Mouse (Mus musculus) heart, embryonic 11.5 days (tissue): ENCODE data around the gene Prep. TPM values are rescaled to one million over a fixed set of nuclear protein-coding genes. Genes with fewer than 3 reads are reported as not detected.

Experiments
- ATAC-seq: fragments of 200-750 bp; cut with Nextera tagmentation; replicated peaks from 2 replicates; pipeline ENCODE4 v1.8.0; 2017; ENCODE audit warnings: moderate library complexity; ENCODE audit not compliant: insufficient number of reproducible peaks, low FRiP score, low TSS enrichment
- H3K27ac ChIP-seq: fragments of 300-500 bp; sonication (generic); 2 replicates; pipeline ENCODE4 v1.5.1; 2014; ENCODE audit warnings: mild to moderate bottlenecking, low read depth, low read length
- H3K27me3 ChIP-seq: fragments of 300-500 bp; sonication (generic); 2 replicates; pipeline ENCODE4 v1.6.1; 2014; ENCODE audit warnings: mild to moderate bottlenecking, low read length, mixed read lengths; ENCODE audit not compliant: control insufficient read depth, insufficient read depth
- H3K36me3 ChIP-seq: fragments of 300-500 bp; sonication (generic); 2 replicates; pipeline ENCODE4 v1.6.1; 2014; ENCODE audit warnings: mild to moderate bottlenecking, low read length, moderate library complexity, mixed read lengths; ENCODE audit not compliant: control insufficient read depth, insufficient read depth
- H3K4me1 ChIP-seq: fragments of 300-500 bp; sonication (generic); 2 replicates; pipeline ENCODE4 v1.6.1; 2014; ENCODE audit warnings: low read length; ENCODE audit not compliant: control insufficient read depth, insufficient read depth
- H3K4me2 ChIP-seq: fragments of 300-500 bp; sonication (generic); 2 replicates; pipeline ENCODE4 v1.6.1; 2014; ENCODE audit warnings: mild to moderate bottlenecking, moderate library complexity
- H3K4me3 ChIP-seq: fragments of 300-500 bp; sonication (generic); 2 replicates; pipeline ENCODE4 v1.5.1; 2014; ENCODE audit warnings: low read depth, low read length
- H3K9ac ChIP-seq: fragments of 300-500 bp; sonication (generic); 2 replicates; pipeline ENCODE4 v1.6.1; 2014; ENCODE audit warnings: mild to moderate bottlenecking, low read depth, low read length, moderate library complexity
- H3K9me3 ChIP-seq: fragments of 300-500 bp; sonication (generic); replicated peaks from 2 replicates; pipeline ENCODE4 v1.6.1; 2016; ENCODE audit warnings: low read length; ENCODE audit not compliant: control insufficient read depth
- WGBS: fragments of 180-500 bp; shearing (Covaris S2); extraction: QIAGEN DNeasy Blood & Tissue Kit; methylation state at CpG from one replicate; pipeline ENCODE4 v1.1.7; 2014; ENCODE audit not compliant: insufficient replicate concordance; 5-methylcytosine and 5-hydroxymethylcytosine counted together
- polyA plus RNA-seq: library from polyadenylated mRNA; unstranded; fragments of >200 nt; fragmentation: Nextera tagmentation; extraction: Ambion mirVana; gene quantifications from 2 replicates; pipeline ENCODE4 v1.2.1, GENCODE M21; 2014

Gene Prep
- polyA plus RNA-seq, 1 experiment from 2014 or later: 18.9 TPM

- no peak overlapping the region for H3K4me2 ChIP-seq
- H3K27me3 ChIP-seq: no peaks in the 10 kb centered on the region
- 82% methylated on average over 2 of the region's 2 CpGs for WGBS
- H3K9ac ChIP-seq: no peak overlapping the region
- H3K27ac ChIP-seq: no peak overlapping the region
- no peak overlapping the region for H3K4me3 ChIP-seq
- H3K36me3 ChIP-seq: peaks cover 8% of the 10 kb centered on the region
- peaks cover 6% of the 10 kb centered on the region for H3K4me1 ChIP-seq
- no peaks in the 10 kb centered on the region for H3K9me3 ChIP-seq
- no peak for ATAC-seq
These were observed 31.7 kb downstream of the Prep start for GRCm38 (mm10) chr10:45098751-45099150.

GRCm38 (mm10) chr10:45100473-45100872 is 33.5 kb downstream of the Prep start:
- Histone ChIP-seq H3K4me2 (no peak overlapping the region), H3K9me3 (no peaks in the 10 kb centered on the region), H3K4me1 (peaks cover 14% of the 10 kb centered on the region), H3K4me3 (no peak overlapping the region), H3K9ac (no peak overlapping the region), H3K36me3 (peaks cover 8% of the 10 kb centered on the region), H3K27ac (no peak overlapping the region), H3K27me3 (no peaks in the 10 kb centered on the region)
- ATAC-seq: no peak
- WGBS: 68% methylated on average over 11 of the region's 11 CpGs

- 52% methylated on average over 11 of the region's 11 CpGs for WGBS
- no peak for ATAC-seq
- Histone ChIP-seq H3K9ac (no peak overlapping the region), H3K9me3 (no peaks in the 10 kb centered on the region), H3K27me3 (no peaks in the 10 kb centered on the region), H3K4me2 (no peak overlapping the region), H3K27ac (peak overlapping the region; percentile 82; the same call in 1 of the 2 replicates), H3K36me3 (0 out of 2 replicates have a peak, but pooled peaks cover 3% of the 10 kb centered on the region), H3K4me1 (peaks cover 14% of the 10 kb centered on the region), H3K4me3 (no peak overlapping the region)
These were observed 36.2 kb downstream of the Prep start for GRCm38 (mm10) chr10:45103184-45103583.

- Histone ChIP-seq H3K9ac (no peak overlapping the region), H3K36me3 (0 out of 2 replicates have a peak, but pooled peaks cover 1% of the 10 kb centered on the region), H3K4me2 (peak overlapping the region; percentile 12), H3K4me3 (no peak overlapping the region), H3K27me3 (no peaks in the 10 kb centered on the region), H3K4me1 (peaks cover 14% of the 10 kb centered on the region), H3K27ac (peak overlapping the region; percentile 82), H3K9me3 (no peaks in the 10 kb centered on the region)
- WGBS: 42% methylated on average over 7 of the region's 7 CpGs
- 0 out of 2 replicates have a peak, but pooled peaks have one; percentile 55 for ATAC-seq
These were observed 37.1 kb downstream of the Prep start for GRCm38 (mm10) chr10:45104098-45104497.

GRCm38 (mm10) chr10:45104535-45105079 is 37.6 kb downstream of the Prep start:
- H3K9me3 ChIP-seq: no peaks in the 10 kb centered on the region
- WGBS: 55% methylated on average over 4 of the region's 4 CpGs
- no peak for ATAC-seq
- H3K36me3 ChIP-seq: no peaks in the 10 kb centered on the region
- H3K4me2 ChIP-seq: peak overlapping the region; percentile 8
- no peaks in the 10 kb centered on the region for H3K27me3 ChIP-seq
- no peak overlapping the region for H3K9ac ChIP-seq
- peaks cover 14% of the 10 kb centered on the region for H3K4me1 ChIP-seq
- H3K4me3 ChIP-seq: no peak overlapping the region
- H3K27ac ChIP-seq: peak overlapping the region; percentile 82

- H3K9me3 ChIP-seq: no peaks in the 10 kb centered on the region
- no peak overlapping the region for H3K27ac ChIP-seq
- no peak for ATAC-seq
- H3K36me3 ChIP-seq: peaks cover 3% of the 10 kb centered on the region
- no peak overlapping the region for H3K9ac ChIP-seq
- no peak overlapping the region for H3K4me3 ChIP-seq
- 90% methylated on average over 4 of the region's 4 CpGs for WGBS
- peaks cover 11% of the 10 kb centered on the region; the same call in 1 of the 2 replicates for H3K4me1 ChIP-seq
- H3K4me2 ChIP-seq: no peak overlapping the region
- no peaks in the 10 kb centered on the region for H3K27me3 ChIP-seq
These were observed 39.5 kb downstream of the Prep start for GRCm38 (mm10) chr10:45106541-45106940.

GRCm38 (mm10) chr10:45107313-45107712 is 40.3 kb downstream of the Prep start:
- Histone ChIP-seq H3K27me3 (no peaks in the 10 kb centered on the region), H3K9ac (no peak overlapping the region), H3K4me1 (peaks cover 11% of the 10 kb centered on the region; the same call in 1 of the 2 replicates), H3K9me3 (no peaks in the 10 kb centered on the region), H3K27ac (no peak overlapping the region), H3K4me2 (no peak overlapping the region), H3K36me3 (peaks cover 6% of the 10 kb centered on the region), H3K4me3 (no peak overlapping the region)
- no peak for ATAC-seq
- 90% methylated on average over 2 of the region's 2 CpGs for WGBS

- Histone ChIP-seq H3K27me3 (no peaks in the 10 kb centered on the region), H3K9me3 (no peaks in the 10 kb centered on the region), H3K27ac (no peak overlapping the region), H3K4me1 (peaks cover 6% of the 10 kb centered on the region; the same call in 1 of the 2 replicates), H3K9ac (no peak overlapping the region), H3K4me3 (no peak overlapping the region), H3K36me3 (peaks cover 8% of the 10 kb centered on the region), H3K4me2 (no peak overlapping the region)
- WGBS: 91% methylated on average over 8 of the region's 8 CpGs
- ATAC-seq: no peak
These were observed 42.0 kb downstream of the Prep start for GRCm38 (mm10) chr10:45109041-45109440.

- Histone ChIP-seq H3K36me3 (peaks cover 8% of the 10 kb centered on the region), H3K4me3 (no peak overlapping the region), H3K9me3 (no peaks in the 10 kb centered on the region), H3K9ac (no peak overlapping the region), H3K27ac (no peak overlapping the region), H3K4me1 (no peaks in the 10 kb centered on the region), H3K4me2 (no peak overlapping the region), H3K27me3 (no peaks in the 10 kb centered on the region)
- 79% methylated on average over 6 of the region's 6 CpGs for WGBS
- no peak for ATAC-seq
These were observed 43.0 kb downstream of the Prep start for GRCm38 (mm10) chr10:45109974-45110373.
